12 mouse cellular contexts compared by ENCODE assay signal in the genomic region with DNA sequence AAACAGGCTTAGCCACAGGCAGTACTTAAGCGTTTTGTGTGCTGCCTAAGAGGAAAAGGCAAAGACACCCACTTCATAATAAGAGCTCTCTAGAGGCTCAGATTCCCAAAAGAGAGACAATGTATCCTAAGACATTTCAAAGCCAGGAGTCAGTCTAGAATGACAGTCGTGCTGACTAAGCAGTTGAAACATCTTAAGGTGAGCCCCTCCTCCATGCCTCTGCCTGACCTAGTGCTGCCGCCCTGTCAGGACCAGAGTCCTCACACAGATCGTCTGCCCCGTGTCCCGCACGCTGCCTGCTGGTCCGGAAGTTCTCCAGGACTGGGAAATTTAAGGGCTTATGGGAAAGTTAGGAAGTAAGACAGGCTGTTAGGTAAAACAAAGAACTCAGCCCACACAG. TPM values are rescaled to one million over a fixed set of nuclear protein-coding genes. Genes with fewer than 3 reads are reported as not detected.
DNase-seq lines count a peak whose midpoint lies in the region; ATAC-seq lines count a peak whose summit lies in the region.
"Had no signal": no experiment of that assay in that cellular context is flagged by ENCODE, and none has a peak within 500 bp of the region (broad histone marks: within the 10 kb centered on the region; RNA-seq: fewer than 3 reads in every experiment).

No protein-coding gene starts in this region.

- 3% methylated on average over 8 of the region's 8 CpGs for WGBS in hindbrain, embryonic 10.5 days
- WGBS in hindbrain, embryonic 13.5 days = 1% methylated on average over 8 of the region's 8 CpGs
- under 1% methylated on average over 8 of the region's 8 CpGs for WGBS in embryonic facial prominence, embryonic 10.5 days
- WGBS in midbrain, embryonic 13.5 days = 0% methylated on average over 8 of the region's 8 CpGs

- intact Hi-C loops in left cerebral cortex, postnatal 14 days (cut with DNase I) = no loop called here

- no peaks in the 10 kb centered on the region for H3K36me3 ChIP-seq in hindbrain, embryonic 10.5 days
- H3K36me3 ChIP-seq in hindbrain, embryonic 13.5 days = no peaks in the 10 kb centered on the region
- H3K36me3 ChIP-seq in embryonic facial prominence, embryonic 10.5 days (replicated peaks) = no peaks in the 10 kb centered on the region
- no peaks in the 10 kb centered on the region for H3K36me3 ChIP-seq in midbrain, embryonic 13.5 days

- no peak for DNase-seq in hindbrain, embryonic 10.5 days (ENCODE audit: low spot score)
- peak; percentile 83 for DNase-seq in ES-CJ7 (ENCODE audit: low read depth, low spot score)
- peak; percentile 42 for DNase-seq in embryonic facial prominence, embryonic 10.5 days (ENCODE audit: low spot score)
- DNase-seq in frontal cortex, postnatal 25 days (ENCODE audit: low spot score in 2 of 2) = no peak
- DNase-seq in left cerebral cortex, postnatal 14 days (ENCODE audit: low spot score in 2 of 2) = no peak
- no peak for DNase-seq in layer of hippocampus, postnatal 25 days (ENCODE audit: extremely low spot score in 1 of 2, low spot score in 1 of 2)
- DNase-seq: adrenal gland, postnatal 10 days; right cerebral cortex, adult 18-20 months had no signal

- no peak for ATAC-seq in hindbrain, embryonic 13.5 days (ENCODE audit: low FRiP score)
- no peak for ATAC-seq in midbrain, embryonic 13.5 days

- H3K27ac ChIP-seq in hindbrain, embryonic 10.5 days = peak overlapping the region; percentile 70
- H3K27ac ChIP-seq in hindbrain, embryonic 13.5 days = no peak overlapping the region
- peak overlapping the region; percentile 77 for H3K27ac ChIP-seq in embryonic facial prominence, embryonic 10.5 days (replicated peaks)
- no peak overlapping the region for H3K27ac ChIP-seq in midbrain, embryonic 13.5 days
- H3K27ac ChIP-seq: left cerebral cortex, adult 2 months had no signal

- peaks cover 57% of the 10 kb centered on the region for H3K4me1 ChIP-seq in hindbrain, embryonic 10.5 days (replicated peaks)
- peaks cover 32% of the 10 kb centered on the region for H3K4me1 ChIP-seq in hindbrain, embryonic 13.5 days (replicated peaks)
- peaks cover 56% of the 10 kb centered on the region for H3K4me1 ChIP-seq in embryonic facial prominence, embryonic 10.5 days
- H3K4me1 ChIP-seq in midbrain, embryonic 13.5 days (replicated peaks) = peaks cover 39% of the 10 kb centered on the region

- H3K27me3 ChIP-seq in hindbrain, embryonic 10.5 days (ENCODE audit: insufficient read depth, poor library complexity, severe bottlenecking) = peaks cover 10% of the 10 kb centered on the region
- peaks cover 15% of the 10 kb centered on the region; the same call in 1 of the 2 replicates for H3K27me3 ChIP-seq in hindbrain, embryonic 13.5 days
- H3K27me3 ChIP-seq in embryonic facial prominence, embryonic 10.5 days (replicated peaks; ENCODE audit: low read depth, poor library complexity, severe bottlenecking) = peaks cover 34% of the 10 kb centered on the region
- peaks cover 5% of the 10 kb centered on the region; the same call in 1 of the 2 replicates for H3K27me3 ChIP-seq in midbrain, embryonic 13.5 days

- no peak overlapping the region for H3K9ac ChIP-seq in hindbrain, embryonic 13.5 days
- no peak overlapping the region; the same call in 1 of the 2 replicates for H3K9ac ChIP-seq in midbrain, embryonic 13.5 days (replicated peaks)

- H3K9me3 ChIP-seq in hindbrain, embryonic 10.5 days = no peaks in the 10 kb centered on the region
- no peaks in the 10 kb centered on the region for H3K9me3 ChIP-seq in hindbrain, embryonic 13.5 days
- H3K9me3 ChIP-seq in embryonic facial prominence, embryonic 10.5 days = no peaks in the 10 kb centered on the region
- H3K9me3 ChIP-seq in midbrain, embryonic 13.5 days = no peaks in the 10 kb centered on the region

- H3K4me2 ChIP-seq in hindbrain, embryonic 13.5 days = no peak overlapping the region
- H3K4me2 ChIP-seq in midbrain, embryonic 13.5 days (replicated peaks) = peak overlapping the region; percentile 30

- H3K4me3 ChIP-seq in hindbrain, embryonic 10.5 days = peak overlapping the region; percentile 2; the same call in 1 of the 2 replicates
- H3K4me3 ChIP-seq in hindbrain, embryonic 13.5 days = no peak overlapping the region
- peak overlapping the region; percentile 31; the same call in 1 of the 2 replicates for H3K4me3 ChIP-seq in embryonic facial prominence, embryonic 10.5 days
- no peak overlapping the region for H3K4me3 ChIP-seq in midbrain, embryonic 13.5 days (replicated peaks)
- H3K4me3 ChIP-seq: erythroblast, embryonic 14.5 days; left cerebral cortex, adult 2 months had no signal

RNA-seq across cellular contexts. Expression of a gene that starts 22.4 kb away (rescaled TPM):
- 13.1 and 14.5 TPM in 2 replicates for polyA plus RNA-seq in hindbrain, embryonic 10.5 days (2016; fragmentation: Nextera tagmentation; extraction: Ambion mirVana)
- polyA plus RNA-seq in hindbrain, embryonic 13.5 days (2015; fragmentation: Nextera tagmentation; extraction: Ambion mirVana) = 9.8 and 10.4 TPM in 2 replicates
- 4.2 and 5.4 TPM in 2 replicates for polyA plus RNA-seq in embryonic facial prominence, embryonic 10.5 days (2016; fragmentation: Nextera tagmentation; extraction: Ambion mirVana)
- 9.4 and 10.6 TPM in 2 replicates for polyA plus RNA-seq in midbrain, embryonic 13.5 days (2015; fragmentation: Nextera tagmentation; extraction: Ambion mirVana)
- 10 to 100 TPM; 60.6 to 62.5 TPM for total RNA-seq in left cerebral cortex, postnatal 14 days (2021)
- total RNA-seq in layer of hippocampus, postnatal 25 days (2021) = 10 to 100 TPM; 84.5 to 89.7 TPM
- polyA plus RNA-seq: erythroblast, embryonic 14.5 days had no signal

Comparison
In these comparisons a context has a peak if more than half of its experiments do, and no peak if none do; other contexts are left out.
1. H3K27ac ChIP-seq: peak in hindbrain, embryonic 10.5 days (single experiment) and embryonic facial prominence, embryonic 10.5 days (single experiment); none in hindbrain, embryonic 13.5 days (single experiment) and midbrain, embryonic 13.5 days (single experiment).
2. H3K4me3 ChIP-seq: peak in hindbrain, embryonic 10.5 days (single experiment) and embryonic facial prominence, embryonic 10.5 days (single experiment); none in hindbrain, embryonic 13.5 days (single experiment) and midbrain, embryonic 13.5 days (single experiment).
3. DNase-seq: peak in ES-CJ7 (single experiment) and embryonic facial prominence, embryonic 10.5 days (single experiment); none in hindbrain, embryonic 10.5 days (single experiment), frontal cortex, postnatal 25 days (0 of 2), left cerebral cortex, postnatal 14 days (0 of 2) and layer of hippocampus, postnatal 25 days (0 of 2).